Mouse (Mus musculus): ENCODE data around the gene Cib4.

GRCm38 (mm10) chr5:30568479-30568878, 22.8 kb upstream of the Cib4 start:
- TF ChIP-seq CTCF (IDR thresholded peaks at IDR 0.05; ENCODE audit: low read depth) (no peak), EP300 (IDR thresholded peaks at IDR 0.05; ENCODE audit: low read depth) (no peak)
